In the genomic region with DNA sequence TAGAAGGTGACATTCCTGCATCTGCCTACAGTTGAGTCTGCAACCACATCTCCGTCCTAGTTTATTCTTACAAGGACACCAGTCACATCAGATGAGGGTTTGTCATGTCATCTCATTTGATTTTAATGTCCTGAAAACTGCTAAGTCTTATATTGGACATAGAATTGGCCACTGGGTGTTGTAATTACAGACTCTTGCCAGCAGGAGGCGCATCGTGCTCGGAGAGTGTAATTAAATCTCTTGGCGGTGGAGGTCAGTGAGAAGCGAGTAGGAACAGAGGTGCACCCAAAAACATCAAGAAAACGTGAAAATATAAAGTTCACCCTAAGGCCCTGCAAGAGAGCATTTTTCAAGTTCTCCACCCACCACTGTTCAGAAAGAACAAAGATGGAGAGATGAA, we compare ENCODE assay signal across 9 mouse cellular contexts. TPM values are rescaled to one million over a fixed set of nuclear protein-coding genes. Genes with fewer than 3 reads are reported as not detected.
DNase-seq lines count a peak whose midpoint lies in the region; ATAC-seq and TF ChIP-seq lines count a peak whose summit lies in the region.
"Had no signal": no experiment of that assay in that cellular context is flagged by ENCODE, and none has a peak within 500 bp of the region (broad histone marks: within the 10 kb centered on the region; RNA-seq: fewer than 3 reads in every experiment).

No protein-coding gene starts in this region.

- H3K27me3 ChIP-seq in cerebellum, adult 2 months (ENCODE audit: control insufficient read depth, insufficient read depth, low read length): no peaks in the 10 kb centered on the region
- no peaks in the 10 kb centered on the region for H3K27me3 ChIP-seq in Patski

- H3K4me1 ChIP-seq in cerebellum, adult 2 months (ENCODE audit: control insufficient read depth, insufficient read depth, low read length): no peaks in the 10 kb centered on the region

- TF ChIP-seq CTCF in cerebellum, adult 2 months (IDR thresholded peaks at IDR 0.05; ENCODE audit: borderline replicate concordance, insufficient read depth, low read depth, low read length): no peak
- peak; percentile 70 for TF ChIP-seq CTCF in Patski (IDR thresholded peaks at IDR 0.05)

- in situ Hi-C loops in Patski (cut with MboI; ENCODE audit: low pct_unique_long_range_greater_than_20kb): loop anchor here (5.0 to 25.0 kb wide), 3 partner anchors 63 to 1012 kb away; a partner anchor contains a TSS

- DNase-seq in cerebellum, postnatal 14 days: peak; percentile 35 to 49
- DNase-seq in cerebellum, adult 2 months: no peak
- DNase-seq in layer of hippocampus, postnatal 10 days (ENCODE audit: low spot score in 2 of 2): peak; percentile 45 to 49
- no peak for DNase-seq in layer of hippocampus, postnatal 36 days
- no peak for DNase-seq in Patski (ENCODE audit: low read depth, low spot score)
- peak; percentile 60 for DNase-seq in lung, postnatal 36 days
- DNase-seq in thymus, postnatal 36 days: peak; percentile 40 to 55
- no peak for DNase-seq in Muller cell, postnatal 12 days (ENCODE audit: inconsistent ontology term)

- CTCF ChIA-PET in Patski (lab: Charles Lee): interaction anchor here (1.6 kb wide), 1 partner anchor 61 kb away, joined by 5 read pairs; a partner anchor contains a TSS

- no peak for ATAC-seq in Patski

- WGBS in cerebellum, adult 2 months: 33% methylated on average over 7 of the region's 7 CpGs

- no peak for TF ChIP-seq POLR2A in cerebellum, adult 2 months (IDR thresholded peaks at IDR 0.05; ENCODE audit: borderline replicate concordance, insufficient read depth, low read length)

- POLR2A ChIA-PET in Patski (lab: Charles Lee): no interaction called here

- H3K27ac ChIP-seq in cerebellum, adult 2 months (ENCODE audit: insufficient read depth, low read length): no peak overlapping the region
- H3K27ac ChIP-seq: heart, embryonic 15.5 days had no signal

- no peak overlapping the region for H3K4me3 ChIP-seq in cerebellum, adult 2 months (replicated peaks; ENCODE audit: insufficient read depth, low read depth, low read length)
- H3K4me3 ChIP-seq: heart, embryonic 15.5 days had no signal

RNA-seq across cellular contexts. Expression of a gene that starts 37.6 kb away (rescaled TPM):
- 0.92 and 1.3 TPM in 2 replicates for polyA plus RNA-seq in cerebellum, adult 2 months (2012; rRNA removed)
- total RNA-seq in layer of hippocampus, postnatal 10 days (2021): 10 to 100 TPM; 17.5 to 17.7 TPM
- 10 to 100 TPM; 10.2 to 11.8 TPM for total RNA-seq in layer of hippocampus, postnatal 36 days (2021)
- 19.7 TPM for polyA plus RNA-seq in Patski (2021)

Comparison
In these comparisons a context has a peak if more than half of its experiments do, and no peak if none do; other contexts are left out.
1. DNase-seq: peak in cerebellum, postnatal 14 days (2 of 2), layer of hippocampus, postnatal 10 days (2 of 2), lung, postnatal 36 days (single experiment) and thymus, postnatal 36 days (2 of 2); none in cerebellum, adult 2 months (0 of 2), layer of hippocampus, postnatal 36 days (0 of 2), Patski (single experiment) and Muller cell, postnatal 12 days (single experiment).